Mouse (Mus musculus): ENCODE measurements around the gene Wasf3. TPM values are rescaled to one million over a fixed set of nuclear protein-coding genes. Genes with fewer than 3 reads are reported as not detected.

Gene Wasf3
- polyA plus RNA-seq, 1 experiment from 2014 or later, result 0.05 TPM

- ATAC-seq (ENCODE audit: insufficient read depth), result no peak
- no peak overlapping the region for H3K4me3 ChIP-seq (replicated peaks)
- H3K4me1 ChIP-seq (replicated peaks), result no peaks in the 10 kb centered on the region
- no peak overlapping the region for H3K27ac ChIP-seq (replicated peaks)
- 68% methylated on average over 20 of the region's 20 CpGs for WGBS (ENCODE audit: insufficient replicate concordance)
- no peaks in the 10 kb centered on the region for H3K36me3 ChIP-seq (replicated peaks)
- no peak overlapping the region for H3K9ac ChIP-seq
- H3K27me3 ChIP-seq, result no peaks in the 10 kb centered on the region
- H3K4me2 ChIP-seq, result no peak overlapping the region
- H3K9me3 ChIP-seq (replicated peaks), result no peaks in the 10 kb centered on the region
Observed at GRCm38 (mm10) chr5:146416331-146417110, 31.7 kb downstream of the Wasf3 start.

- Histone ChIP-seq H3K4me1 (replicated peaks) (no peaks in the 10 kb centered on the region), H3K36me3 (replicated peaks) (no peaks in the 10 kb centered on the region), H3K4me2 (no peak overlapping the region), H3K4me3 (replicated peaks) (no peak overlapping the region), H3K9ac (no peak overlapping the region), H3K27me3 (no peaks in the 10 kb centered on the region), H3K27ac (replicated peaks) (no peak overlapping the region), H3K9me3 (replicated peaks) (no peaks in the 10 kb centered on the region)
- no peak for ATAC-seq (ENCODE audit: insufficient read depth)
- WGBS (ENCODE audit: insufficient replicate concordance), result 58% methylated on average over 7 of the region's 7 CpGs
Observed at GRCm38 (mm10) chr5:146418092-146418491, 33.3 kb downstream of the Wasf3 start.

GRCm38 (mm10) chr5:146420081-146420480 lies 35.3 kb downstream of the Wasf3 start:
- Histone ChIP-seq H3K9me3 (replicated peaks) (no peaks in the 10 kb centered on the region), H3K4me3 (replicated peaks) (no peak overlapping the region), H3K9ac (no peak overlapping the region), H3K4me1 (replicated peaks) (no peaks in the 10 kb centered on the region), H3K27me3 (no peaks in the 10 kb centered on the region), H3K4me2 (no peak overlapping the region), H3K36me3 (replicated peaks) (no peaks in the 10 kb centered on the region), H3K27ac (replicated peaks) (no peak overlapping the region)
- ATAC-seq (ENCODE audit: insufficient read depth), result no peak
- 55% methylated on average over 1 of the region's 1 CpGs for WGBS (ENCODE audit: insufficient replicate concordance)

- Histone ChIP-seq H3K9me3 (replicated peaks) (no peaks in the 10 kb centered on the region), H3K4me1 (replicated peaks) (no peaks in the 10 kb centered on the region), H3K4me3 (replicated peaks) (no peak overlapping the region), H3K4me2 (no peak overlapping the region), H3K9ac (no peak overlapping the region), H3K27ac (replicated peaks) (no peak overlapping the region), H3K36me3 (replicated peaks) (no peaks in the 10 kb centered on the region), H3K27me3 (no peaks in the 10 kb centered on the region)
- no peak for ATAC-seq (ENCODE audit: insufficient read depth)
- WGBS (ENCODE audit: insufficient replicate concordance), result 55% methylated on average over 8 of the region's 8 CpGs
Observed at GRCm38 (mm10) chr5:146424711-146425326, 40.0 kb downstream of the Wasf3 start.

- no peak overlapping the region for H3K9ac ChIP-seq
- H3K27me3 ChIP-seq, result no peaks in the 10 kb centered on the region
- no peaks in the 10 kb centered on the region for H3K36me3 ChIP-seq (replicated peaks)
- no peaks in the 10 kb centered on the region for H3K9me3 ChIP-seq (replicated peaks)
- no peak overlapping the region for H3K4me2 ChIP-seq
- H3K27ac ChIP-seq (replicated peaks), result no peak overlapping the region
- WGBS (ENCODE audit: insufficient replicate concordance), result 63% methylated on average over 4 of the region's 4 CpGs
- no peak for ATAC-seq (ENCODE audit: insufficient read depth)
- no peaks in the 10 kb centered on the region for H3K4me1 ChIP-seq (replicated peaks)
- no peak overlapping the region for H3K4me3 ChIP-seq (replicated peaks)
Observed at GRCm38 (mm10) chr5:146425656-146426055, 40.9 kb downstream of the Wasf3 start.

GRCm38 (mm10) chr5:146428109-146428508 lies 43.3 kb downstream of the Wasf3 start:
- H3K27me3 ChIP-seq, result no peaks in the 10 kb centered on the region
- H3K27ac ChIP-seq (replicated peaks), result no peak overlapping the region
- 51% methylated on average over 4 of the region's 4 CpGs for WGBS (ENCODE audit: insufficient replicate concordance)
- ATAC-seq (ENCODE audit: insufficient read depth), result no peak
- H3K4me2 ChIP-seq, result no peak overlapping the region
- H3K36me3 ChIP-seq (replicated peaks), result no peaks in the 10 kb centered on the region
- H3K4me3 ChIP-seq (replicated peaks), result no peak overlapping the region
- H3K9me3 ChIP-seq (replicated peaks), result no peaks in the 10 kb centered on the region
- H3K4me1 ChIP-seq (replicated peaks), result no peaks in the 10 kb centered on the region
- no peak overlapping the region for H3K9ac ChIP-seq

GRCm38 (mm10) chr5:146431821-146432220 lies 47.0 kb downstream of the Wasf3 start:
- WGBS (ENCODE audit: insufficient replicate concordance), result 62% methylated on average over 3 of the region's 3 CpGs
- H3K9ac ChIP-seq, result no peak overlapping the region
- no peaks in the 10 kb centered on the region for H3K9me3 ChIP-seq (replicated peaks)
- H3K27me3 ChIP-seq, result no peaks in the 10 kb centered on the region
- H3K4me3 ChIP-seq (replicated peaks), result no peak overlapping the region
- H3K4me1 ChIP-seq (replicated peaks), result no peaks in the 10 kb centered on the region
- ATAC-seq (ENCODE audit: insufficient read depth), result no peak
- H3K4me2 ChIP-seq, result no peak overlapping the region
- no peaks in the 10 kb centered on the region for H3K36me3 ChIP-seq (replicated peaks)
- no peak overlapping the region for H3K27ac ChIP-seq (replicated peaks)

- no peaks in the 10 kb centered on the region for H3K36me3 ChIP-seq (replicated peaks)
- H3K9me3 ChIP-seq (replicated peaks), result no peaks in the 10 kb centered on the region
- no peak overlapping the region for H3K9ac ChIP-seq
- H3K27me3 ChIP-seq, result no peaks in the 10 kb centered on the region
- no peak overlapping the region for H3K4me2 ChIP-seq
- H3K27ac ChIP-seq (replicated peaks), result no peak overlapping the region
- 57% methylated on average over 6 of the region's 6 CpGs for WGBS (ENCODE audit: insufficient replicate concordance)
- H3K4me1 ChIP-seq (replicated peaks), result no peaks in the 10 kb centered on the region
- H3K4me3 ChIP-seq (replicated peaks), result no peak overlapping the region
- ATAC-seq (ENCODE audit: insufficient read depth), result no peak
Observed at GRCm38 (mm10) chr5:146432476-146432875, 47.7 kb downstream of the Wasf3 start.

- WGBS (ENCODE audit: insufficient replicate concordance), result 77% methylated on average over 16 of the region's 16 CpGs
- Histone ChIP-seq H3K4me3 (replicated peaks) (no peak overlapping the region), H3K9me3 (replicated peaks) (no peaks in the 10 kb centered on the region), H3K9ac (no peak overlapping the region), H3K27me3 (no peaks in the 10 kb centered on the region), H3K36me3 (replicated peaks) (no peaks in the 10 kb centered on the region), H3K27ac (replicated peaks) (no peak overlapping the region), H3K4me2 (no peak overlapping the region), H3K4me1 (replicated peaks) (no peaks in the 10 kb centered on the region)
- no peak for ATAC-seq (ENCODE audit: insufficient read depth)
Observed at GRCm38 (mm10) chr5:146435316-146435715, 50.5 kb downstream of the Wasf3 start.

GRCm38 (mm10) chr5:146436796-146437195 lies 52.0 kb downstream of the Wasf3 start:
- ATAC-seq (ENCODE audit: insufficient read depth), result no peak
- Histone ChIP-seq H3K9me3 (replicated peaks) (no peaks in the 10 kb centered on the region), H3K36me3 (replicated peaks) (no peaks in the 10 kb centered on the region), H3K9ac (no peak overlapping the region), H3K27ac (replicated peaks) (no peak overlapping the region), H3K4me3 (replicated peaks) (no peak overlapping the region), H3K27me3 (no peaks in the 10 kb centered on the region), H3K4me2 (no peak overlapping the region), H3K4me1 (replicated peaks) (no peaks in the 10 kb centered on the region)
- 72% methylated on average over 11 of the region's 11 CpGs for WGBS (ENCODE audit: insufficient replicate concordance)

- H3K4me1 ChIP-seq (replicated peaks), result no peaks in the 10 kb centered on the region
- ATAC-seq (ENCODE audit: insufficient read depth), result no peak
- H3K36me3 ChIP-seq (replicated peaks), result no peaks in the 10 kb centered on the region
- 72% methylated on average over 7 of the region's 7 CpGs for WGBS (ENCODE audit: insufficient replicate concordance)
- no peak overlapping the region for H3K4me2 ChIP-seq
- H3K4me3 ChIP-seq (replicated peaks), result no peak overlapping the region
- H3K9me3 ChIP-seq (replicated peaks), result no peaks in the 10 kb centered on the region
- no peak overlapping the region for H3K27ac ChIP-seq (replicated peaks)
- no peak overlapping the region for H3K9ac ChIP-seq
- no peaks in the 10 kb centered on the region for H3K27me3 ChIP-seq
Observed at GRCm38 (mm10) chr5:146439152-146439781, 54.5 kb downstream of the Wasf3 start.
